Mouse (Mus musculus) limb, embryonic 12.5 days (tissue): ENCODE measurements around the gene Tmem132a. TPM values are rescaled to one million over a fixed set of nuclear protein-coding genes. Genes with fewer than 3 reads are reported as not detected.
A peak's percentile ranks its signal among the peaks of the same experiment; 100 is the strongest.

Experiments
- ATAC-seq: fragments of 200-750 bp; cut with Nextera tagmentation; 2 replicates; pipeline ENCODE4 v1.8.0; 2017; ENCODE audit warnings: low read depth, moderate TSS enrichment; ENCODE audit not compliant: insufficient number of reproducible peaks, insufficient read depth, low FRiP score, low TSS enrichment
- H3K27ac ChIP-seq: fragments of 300-500 bp; sonication (generic); 2 replicates; pipeline ENCODE4 v1.5.1; 2016; ENCODE audit warnings: mild to moderate bottlenecking, moderate library complexity
- H3K27me3 ChIP-seq: fragments of 300-500 bp; sonication (generic); 2 replicates; pipeline ENCODE4 v1.6.1; 2016; ENCODE audit warnings: mild to moderate bottlenecking, moderate library complexity
- H3K36me3 ChIP-seq: fragments of 300-500 bp; sonication (generic); 2 replicates; pipeline ENCODE4 v1.6.1; 2016; ENCODE audit warnings: mild to moderate bottlenecking, moderate library complexity
- H3K4me1 ChIP-seq: fragments of 300-500 bp; sonication (generic); replicated peaks from 2 replicates; pipeline ENCODE4 v1.6.1; 2016
- H3K4me2 ChIP-seq: fragments of 300-500 bp; sonication (generic); 2 replicates; pipeline ENCODE4 v1.6.1; 2016; ENCODE audit warnings: mild to moderate bottlenecking, moderate library complexity
- H3K4me3 ChIP-seq: fragments of 300-500 bp; sonication (generic); replicated peaks from 2 replicates; pipeline ENCODE4 v1.5.1; 2016; ENCODE audit warnings: mild to moderate bottlenecking
- H3K9ac ChIP-seq: fragments of 300-500 bp; sonication (generic); replicated peaks from 2 replicates; pipeline ENCODE4 v1.6.1; 2016; ENCODE audit warnings: mild to moderate bottlenecking, moderate library complexity
- H3K9me3 ChIP-seq: fragments of 300-500 bp; sonication (generic); 2 replicates; pipeline ENCODE4 v1.6.1; 2016; ENCODE audit warnings: mild to moderate bottlenecking, moderate library complexity
- WGBS: fragments of 180-500 bp; shearing (Covaris S2); methylation state at CpG from one replicate; pipeline ENCODE4 v1.1.7; 2016; 5-methylcytosine and 5-hydroxymethylcytosine counted together
- polyA plus RNA-seq: library from polyadenylated mRNA; unstranded; fragments of >200 nt; fragmentation: Nextera tagmentation; extraction: Ambion mirVana; gene quantifications from 2 replicates; pipeline ENCODE4 v1.2.1, GENCODE M21; 2016

Tmem132a gene
- polyA plus RNA-seq, 1 experiment from 2014 or later = 142 TPM

GRCm38 (mm10) chr19:10900315-10900714 is 30.6 kb upstream of the Tmem132a start:
- H3K4me3 ChIP-seq = no peak overlapping the region
- H3K9ac ChIP-seq = no peak overlapping the region
- peaks cover 82% of the 10 kb centered on the region for H3K36me3 ChIP-seq
- no peak overlapping the region for H3K27ac ChIP-seq
- H3K4me2 ChIP-seq = no peak overlapping the region
- no peak for ATAC-seq
- no peaks in the 10 kb centered on the region for H3K9me3 ChIP-seq
- 87% methylated on average over 6 of the region's 6 CpGs for WGBS
- H3K4me1 ChIP-seq = peaks cover 17% of the 10 kb centered on the region
- H3K27me3 ChIP-seq = no peaks in the 10 kb centered on the region

DNA sequence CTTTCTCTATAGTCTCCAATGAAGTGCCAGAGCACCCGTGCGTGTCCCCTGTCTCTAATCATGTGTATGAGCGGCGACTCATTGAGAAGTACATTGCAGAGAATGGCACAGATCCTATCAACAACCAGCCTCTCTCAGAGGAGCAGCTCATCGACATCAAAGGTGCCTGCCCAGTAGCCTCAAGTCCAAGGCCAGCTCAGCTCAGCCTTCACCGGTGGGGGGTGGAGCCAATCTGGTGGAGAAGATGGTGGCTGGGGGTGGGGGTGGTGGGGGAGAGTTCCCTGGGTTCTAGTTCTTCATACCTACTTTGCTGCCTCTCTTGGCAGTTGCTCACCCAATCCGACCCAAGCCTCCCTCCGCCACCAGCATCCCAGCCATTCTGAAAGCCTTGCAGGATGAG is 27.8 kb upstream of the Tmem132a start:
- H3K4me3 ChIP-seq = no peak overlapping the region
- no peak overlapping the region for H3K9ac ChIP-seq
- no peak for ATAC-seq
- no peaks in the 10 kb centered on the region for H3K27me3 ChIP-seq
- WGBS = 87% methylated on average over 8 of the region's 8 CpGs
- no peaks in the 10 kb centered on the region for H3K9me3 ChIP-seq
- H3K4me1 ChIP-seq = peaks cover 15% of the 10 kb centered on the region
- H3K4me2 ChIP-seq = no peak overlapping the region
- H3K27ac ChIP-seq = no peak overlapping the region
- peaks cover 53% of the 10 kb centered on the region for H3K36me3 ChIP-seq

- H3K4me2 ChIP-seq = peak overlapping the region; percentile 77
- H3K9ac ChIP-seq = 0 out of 2 replicates have a peak overlapping the region, but pooled peaks have one; percentile 87
- H3K36me3 ChIP-seq = peaks cover 47% of the 10 kb centered on the region
- no peaks in the 10 kb centered on the region for H3K27me3 ChIP-seq
- H3K4me3 ChIP-seq = no peak overlapping the region; the same call in 1 of the 2 replicates
- no peaks in the 10 kb centered on the region for H3K9me3 ChIP-seq
- 90% methylated on average over 7 of the region's 7 CpGs for WGBS
- peaks cover 15% of the 10 kb centered on the region for H3K4me1 ChIP-seq
- H3K27ac ChIP-seq = no peak overlapping the region
- no peak for ATAC-seq
These were observed 27.1 kb upstream of the Tmem132a start for GRCm38 (mm10) chr19:10896849-10897248.

GRCm38 (mm10) chr19:10895708-10896107 is 26.0 kb upstream of the Tmem132a start:
- peak overlapping the region; percentile 87 for H3K9ac ChIP-seq
- H3K9me3 ChIP-seq = no peaks in the 10 kb centered on the region
- H3K4me2 ChIP-seq = peak overlapping the region; percentile 77
- H3K36me3 ChIP-seq = peaks cover 36% of the 10 kb centered on the region
- no peaks in the 10 kb centered on the region for H3K27me3 ChIP-seq
- H3K4me1 ChIP-seq = peaks cover 15% of the 10 kb centered on the region
- peak overlapping the region; percentile 94 for H3K27ac ChIP-seq
- no peak for ATAC-seq
- peak overlapping the region; percentile 92 for H3K4me3 ChIP-seq
- 2% methylated on average over 16 of the region's 16 CpGs for WGBS

GRCm38 (mm10) chr19:10895016-10895528 is 25.3 kb upstream of the Tmem132a start, which contains the start of gene Prpf19:
TSS of gene Prpf19 (plus strand) at chr19:10895231.
- ATAC-seq = peak; percentile 90
- Histone ChIP-seq H3K4me3 (peak within 1 kb of the TSS; percentile 92), H3K9me3 (no peaks in the 10 kb centered on the region), H3K4me2 (peak within 1 kb of the TSS; percentile 77), H3K36me3 (peaks cover 29% of the 10 kb centered on the region), H3K9ac (peak within 1 kb of the TSS; percentile 87), H3K27ac (peak within 1 kb of the TSS; percentile 94), H3K27me3 (no peaks in the 10 kb centered on the region), H3K4me1 (peaks cover 15% of the 10 kb centered on the region)
- under 1% methylated on average over 43 of the region's 43 CpGs for WGBS

GRCm38 (mm10) chr19:10892201-10892600 is 22.5 kb upstream of the Tmem132a start:
- 93% methylated on average over 3 of the region's 3 CpGs for WGBS
- H3K4me3 ChIP-seq = no peak overlapping the region
- H3K27ac ChIP-seq = no peak overlapping the region
- H3K4me2 ChIP-seq = no peak overlapping the region
- no peaks in the 10 kb centered on the region for H3K9me3 ChIP-seq
- H3K4me1 ChIP-seq = peaks cover 15% of the 10 kb centered on the region
- no peaks in the 10 kb centered on the region for H3K27me3 ChIP-seq
- no peak overlapping the region for H3K9ac ChIP-seq
- no peak for ATAC-seq
- 0 out of 2 replicates have a peak, but pooled peaks cover under 1% of the 10 kb centered on the region for H3K36me3 ChIP-seq

GRCm38 (mm10) chr19:10881426-10882154 is 11.8 kb upstream of the Tmem132a start, which contains the start of gene Tmem109:
TSS of gene Tmem109 (minus strand) at chr19:10882001.
- Histone ChIP-seq H3K4me3 (peak within 1 kb of the TSS; percentile 62), H3K9ac (peak within 1 kb of the TSS; percentile 66), H3K36me3 (peaks cover 9% of the 10 kb centered on the region), H3K27ac (peak within 1 kb of the TSS; percentile 97), H3K9me3 (peaks cover 5% of the 10 kb centered on the region; the same call in 1 of the 2 replicates), H3K4me1 (peaks cover 16% of the 10 kb centered on the region), H3K27me3 (no peaks in the 10 kb centered on the region), H3K4me2 (peak within 1 kb of the TSS; percentile 95)
- peak; percentile 90 for ATAC-seq
- WGBS = under 1% methylated on average over 49 of the region's 49 CpGs

- H3K9ac ChIP-seq = peak overlapping the region; percentile 66
- H3K27me3 ChIP-seq = no peaks in the 10 kb centered on the region
- ATAC-seq = peak; percentile 78
- H3K4me1 ChIP-seq = peaks cover 16% of the 10 kb centered on the region
- H3K36me3 ChIP-seq = peaks cover 9% of the 10 kb centered on the region
- peak overlapping the region; percentile 62 for H3K4me3 ChIP-seq
- peak overlapping the region; percentile 97 for H3K27ac ChIP-seq
- 4% methylated on average over 14 of the region's 14 CpGs for WGBS
- peak overlapping the region; percentile 95 for H3K4me2 ChIP-seq
- peaks cover 5% of the 10 kb centered on the region; the same call in 1 of the 2 replicates for H3K9me3 ChIP-seq
These were observed 11.3 kb upstream of the Tmem132a start for GRCm38 (mm10) chr19:10880975-10881425.

DNA sequence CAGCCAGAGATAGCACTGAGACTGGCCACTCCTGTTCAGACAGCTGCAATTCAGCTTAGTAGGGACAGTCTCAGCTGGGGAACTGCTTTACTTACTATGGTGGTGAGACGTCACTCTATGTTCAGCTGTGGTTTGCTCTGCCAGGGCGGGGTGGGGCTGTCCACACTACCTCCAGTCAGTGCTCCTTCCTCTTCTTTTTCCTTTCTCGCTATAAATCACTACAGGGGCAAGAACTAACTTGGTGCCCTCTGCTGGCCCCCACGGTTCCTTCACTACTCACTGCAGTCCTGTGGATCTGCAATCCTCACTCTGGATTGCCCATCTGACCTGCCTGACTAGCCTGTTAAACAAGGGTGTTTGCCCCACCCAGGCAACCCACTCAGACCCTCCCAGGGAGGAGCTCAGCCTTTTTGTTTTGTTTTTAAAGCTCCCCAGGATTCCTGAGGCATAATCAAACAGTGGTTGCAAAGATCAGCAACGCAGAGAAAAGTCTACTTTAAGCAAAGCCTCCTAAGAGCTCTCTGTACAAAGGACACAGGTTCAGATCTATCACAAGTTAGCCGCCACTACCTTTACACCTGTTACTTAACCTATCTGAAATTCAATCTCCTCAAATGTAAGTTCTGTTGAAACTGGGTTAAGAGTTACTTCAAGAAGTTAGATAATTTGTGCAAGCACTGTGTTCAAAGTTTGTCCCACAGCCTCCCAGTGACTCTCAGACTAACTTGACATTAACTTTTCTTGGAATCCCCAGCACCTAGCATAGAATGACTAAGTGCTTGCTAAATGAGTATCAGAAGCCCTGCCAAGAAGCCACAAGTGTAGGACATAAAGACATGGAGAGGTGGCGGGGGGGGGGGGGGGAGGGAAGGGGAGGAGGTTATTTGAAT is 10.6 kb upstream of the Tmem132a start:
- H3K9me3 ChIP-seq = peaks cover 4% of the 10 kb centered on the region; the same call in 1 of the 2 replicates
- no peak for ATAC-seq
- H3K4me3 ChIP-seq = peak overlapping the region; percentile 62
- WGBS = 58% methylated on average over 7 of the region's 7 CpGs
- peak overlapping the region; percentile 66 for H3K9ac ChIP-seq
- no peaks in the 10 kb centered on the region for H3K27me3 ChIP-seq
- peak overlapping the region; percentile 97; the same call in 1 of the 2 replicates for H3K27ac ChIP-seq
- peak overlapping the region; percentile 95 for H3K4me2 ChIP-seq
- peaks cover 10% of the 10 kb centered on the region for H3K36me3 ChIP-seq
- H3K4me1 ChIP-seq = peaks cover 16% of the 10 kb centered on the region

GRCm38 (mm10) chr19:10878201-10878837 is 8.6 kb upstream of the Tmem132a start:
- Histone ChIP-seq H3K36me3 (peaks cover 27% of the 10 kb centered on the region), H3K27me3 (no peaks in the 10 kb centered on the region), H3K9ac (no peak overlapping the region), H3K9me3 (no peaks in the 10 kb centered on the region), H3K4me3 (no peak overlapping the region), H3K27ac (no peak overlapping the region), H3K4me1 (peaks cover 16% of the 10 kb centered on the region), H3K4me2 (no peak overlapping the region)
- ATAC-seq = no peak
- WGBS = 86% methylated on average over 7 of the region's 7 CpGs
